Mouse (Mus musculus) heart, adult 9 months (tissue): ENCODE data around the gene Rgs3.
"Not testable (repeated sequence)": the region's sequence is repeated elsewhere in the genome, so short reads cannot be mapped to it uniquely, and the experiment has no call there.

Source experiments
- DNase-seq, 2 experiments: peaks; one replicate each; pipeline ENCODE4 v3.0.0; 2022; ENCODE audit warnings: low spot score in 2 of 2

Rgs3 gene

GRCm38 (mm10) chr4:62551966-62552365 is 7.7 kb upstream of the Rgs3 start:
- DNase-seq, result no peak

- no peak for DNase-seq
These were observed 2.2 kb upstream of the Rgs3 start for GRCm38 (mm10) chr4:62557436-62557835.

DNA sequence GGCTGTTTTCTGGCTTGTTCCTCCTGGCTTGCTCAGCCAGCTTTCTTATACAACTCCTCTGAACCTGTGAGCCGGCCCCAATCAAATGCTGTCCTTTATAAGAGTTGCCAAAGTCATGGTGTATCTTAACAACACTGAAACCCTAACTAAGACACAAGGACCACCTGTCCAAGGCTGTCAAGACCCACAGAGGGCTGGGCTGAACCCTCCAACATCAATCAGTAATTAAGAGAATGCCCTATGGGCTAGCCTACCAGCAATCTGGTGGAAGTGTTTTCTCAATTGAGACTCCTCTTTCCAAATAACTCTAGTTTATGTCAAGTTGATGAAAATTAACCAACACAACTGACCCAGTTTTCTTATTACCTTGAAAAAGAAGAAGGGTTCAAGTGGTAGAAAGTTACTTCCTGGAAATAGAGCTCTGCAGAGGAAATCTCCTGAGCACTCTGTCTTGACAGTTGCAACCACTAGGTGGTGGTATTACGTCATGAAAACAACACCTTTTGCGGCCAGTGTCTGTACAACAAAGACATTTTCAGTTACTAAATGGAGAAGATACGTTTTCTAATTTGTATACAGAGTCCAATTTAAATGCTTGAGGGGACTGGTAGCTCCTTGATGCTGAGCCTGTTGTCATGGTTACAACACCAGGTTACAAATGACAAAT is 1.4 kb downstream of the Rgs3 start:
- DNase-seq, result peak; percentile 39 to 74

- no peak for DNase-seq
These were observed 2.0 kb downstream of the Rgs3 start for GRCm38 (mm10) chr4:62561630-62562001.

GRCm38 (mm10) chr4:62562006-62562405 is 2.4 kb downstream of the Rgs3 start:
- no peak for DNase-seq

DNA sequence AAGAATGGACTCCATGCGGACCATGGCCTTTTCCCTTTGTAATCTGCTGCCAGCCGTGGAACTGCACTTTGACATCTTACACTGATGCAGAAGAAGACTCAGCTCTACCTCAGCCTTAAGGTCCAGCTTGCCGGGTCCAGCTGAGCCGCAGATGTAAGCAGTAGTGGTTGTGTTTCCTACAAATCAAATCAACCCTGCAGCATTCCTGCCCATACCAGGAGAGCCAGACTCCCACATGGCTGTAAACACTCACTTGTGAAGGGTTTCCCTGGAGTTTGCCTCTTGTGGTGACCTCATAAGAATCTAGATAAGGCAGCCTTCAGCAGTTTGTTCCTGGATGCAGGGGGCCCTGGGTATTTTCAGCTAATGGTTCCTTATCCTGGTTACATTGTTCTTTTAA is 6.9 kb downstream of the Rgs3 start:
- no peak for DNase-seq

- no peak for DNase-seq
These were observed 8.0 kb downstream of the Rgs3 start for GRCm38 (mm10) chr4:62567696-62568095.

- DNase-seq, result no peak
These were observed 8.7 kb downstream of the Rgs3 start for GRCm38 (mm10) chr4:62568359-62568758.

DNA sequence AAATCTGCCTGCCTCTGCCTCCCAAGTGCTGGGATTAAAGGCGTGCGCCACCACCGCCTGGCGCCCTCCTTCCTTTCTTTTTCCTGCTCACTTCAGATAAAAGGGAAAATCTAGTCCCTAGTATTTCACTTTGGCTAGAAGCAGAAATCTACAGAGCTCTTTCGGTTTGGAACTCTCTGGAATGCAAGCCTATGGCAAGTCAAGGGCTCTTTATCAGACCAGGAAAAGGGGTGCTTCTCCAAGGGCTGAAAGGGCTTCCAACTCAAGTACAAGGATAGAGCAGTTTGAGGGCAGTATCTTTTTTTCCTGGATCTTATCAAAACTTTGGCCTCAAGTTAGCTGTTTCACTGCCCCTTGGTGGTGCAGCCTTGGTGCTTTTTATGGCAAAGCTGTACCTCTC is 10.0 kb downstream of the Rgs3 start:
- DNase-seq, result no peak

GRCm38 (mm10) chr4:62570029-62570428 is 10.4 kb downstream of the Rgs3 start:
- no peak for DNase-seq

DNA sequence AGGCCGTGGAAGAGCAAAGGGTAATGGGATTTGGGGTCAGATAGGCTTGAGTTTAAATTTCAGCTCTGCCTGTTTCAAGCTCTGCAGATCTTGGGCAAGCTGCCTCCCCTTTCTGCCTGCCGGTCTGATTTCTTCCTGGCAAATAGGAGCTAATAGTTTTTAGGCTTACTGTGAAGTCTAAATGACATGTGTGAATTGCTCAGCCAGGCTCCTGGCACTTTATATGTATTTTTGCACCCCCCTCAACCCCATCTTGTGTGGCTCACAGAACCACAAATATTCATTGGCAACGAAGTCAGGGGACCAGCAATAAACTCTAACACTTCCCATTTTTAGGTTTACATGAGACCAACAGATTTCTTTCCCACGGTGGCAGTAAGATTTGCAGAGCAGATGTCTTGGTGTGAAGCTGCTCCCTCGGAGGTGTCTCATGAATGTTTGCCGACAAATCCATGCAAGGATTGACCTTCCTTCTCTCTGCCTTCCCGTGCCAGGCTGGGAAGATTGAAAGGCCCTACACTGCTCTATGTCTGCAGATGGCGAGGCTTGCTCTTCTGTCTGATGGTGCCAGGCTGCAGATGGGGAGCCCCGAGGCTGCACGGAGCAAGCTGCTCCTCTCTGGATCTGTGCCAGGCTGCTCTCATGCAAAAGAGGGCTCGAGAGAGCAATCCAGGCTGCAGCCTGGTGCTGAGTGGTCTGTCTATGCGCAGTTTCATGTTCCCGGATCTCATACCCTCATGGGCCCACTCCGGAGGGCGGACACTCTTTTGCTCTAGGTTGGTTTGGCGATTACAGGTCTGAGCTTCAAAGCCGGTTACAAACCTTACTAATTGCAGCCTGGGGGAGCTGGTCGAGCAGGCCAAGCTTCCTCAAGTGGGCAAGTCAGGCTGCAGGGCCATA is 23.0 kb downstream of the Rgs3 start:
- no peak for DNase-seq

DNA sequence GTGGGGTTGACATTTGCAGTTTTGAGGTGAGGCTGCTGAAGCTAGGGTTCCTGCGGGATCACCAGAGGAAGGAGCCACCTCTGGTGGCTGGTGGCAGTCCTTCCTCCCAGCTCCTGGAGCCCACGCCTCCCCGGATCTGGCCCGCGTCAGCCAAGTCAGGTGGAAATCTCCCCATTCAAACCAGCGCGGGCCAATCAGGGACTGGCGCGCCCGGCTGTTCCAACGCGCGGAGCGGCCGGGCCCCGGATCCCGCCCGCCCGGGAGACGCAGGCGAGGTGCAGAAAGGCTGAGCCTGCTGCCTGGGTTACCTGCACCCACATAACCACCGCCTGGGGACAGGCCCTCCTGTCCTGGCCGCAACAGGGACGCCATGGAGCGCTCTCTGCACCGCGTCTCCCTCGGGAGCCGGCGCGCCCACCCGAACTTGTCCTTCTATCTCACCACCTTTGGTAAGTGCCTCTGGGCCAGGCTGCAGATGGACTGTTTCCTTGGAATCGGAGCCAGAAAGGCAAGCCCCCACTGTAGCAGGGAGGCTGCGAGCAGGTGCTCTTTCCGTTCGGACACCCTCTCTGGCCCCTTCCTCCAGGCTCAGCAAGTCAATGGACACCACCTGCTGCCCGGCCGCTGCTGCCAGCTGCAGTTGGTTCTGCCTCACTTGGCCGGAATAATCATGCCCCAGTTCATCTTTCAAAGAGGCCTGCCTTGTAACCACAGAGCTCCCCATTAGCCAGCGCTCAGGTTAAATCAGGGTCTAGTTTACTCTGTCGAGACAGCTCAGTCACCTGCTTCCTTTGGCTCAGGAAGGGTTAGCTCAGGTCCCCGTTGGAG is 23.8 kb downstream of the Rgs3 start:
- no peak for DNase-seq

GRCm38 (mm10) chr4:62587067-62587466 is 27.4 kb downstream of the Rgs3 start:
- DNase-seq, result no peak

- DNase-seq, result no peak
These were observed 31.2 kb downstream of the Rgs3 start for GRCm38 (mm10) chr4:62590878-62591277.

DNA sequence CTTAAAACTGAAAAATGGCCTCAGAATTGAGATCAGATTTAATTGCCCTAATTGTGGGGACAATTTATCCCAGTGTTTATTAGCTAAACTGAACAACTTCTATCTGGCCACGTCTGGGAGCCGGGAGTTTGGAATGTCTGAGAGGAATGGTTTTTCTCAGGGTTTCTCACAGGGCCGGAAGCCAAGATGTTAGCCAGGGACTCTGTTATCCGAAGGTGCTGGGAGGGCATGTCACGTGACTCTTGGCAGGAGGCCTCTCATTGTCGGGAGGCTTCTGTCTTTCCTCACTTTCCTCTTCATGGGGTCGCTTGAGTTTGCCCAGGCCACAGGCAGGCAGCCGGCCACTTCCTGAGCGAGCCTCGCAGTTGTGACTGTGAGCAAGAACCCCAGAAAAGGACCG is 31.7 kb downstream of the Rgs3 start:
- DNase-seq, result peak; percentile 61 to 62

- DNase-seq, result not testable (repeated sequence)
These were observed 34.0 kb downstream of the Rgs3 start for GRCm38 (mm10) chr4:62593546-62594240.

DNA sequence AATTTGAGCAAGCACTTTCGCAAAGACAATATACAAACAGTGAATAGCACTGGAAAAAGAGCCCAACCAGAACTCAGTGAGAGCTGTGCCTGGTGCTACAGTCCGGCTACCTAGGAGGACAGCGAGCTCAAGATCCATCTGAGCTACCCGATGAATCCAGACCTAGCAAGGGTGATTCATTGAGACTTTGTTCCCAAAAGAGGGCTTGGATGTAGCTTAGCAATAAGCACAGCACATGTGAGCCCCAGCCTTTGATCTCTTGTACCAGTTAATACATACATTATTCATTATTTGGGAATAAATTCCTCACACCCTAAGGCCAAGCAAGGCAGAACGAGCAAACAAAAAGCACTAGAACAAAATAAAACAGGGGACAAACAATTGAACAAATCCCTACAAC is 34.8 kb downstream of the Rgs3 start:
- no peak for DNase-seq

- peak in 1 of 2 experiments; percentile 47 for DNase-seq
These were observed 36.4 kb downstream of the Rgs3 start for GRCm38 (mm10) chr4:62596051-62596450.

GRCm38 (mm10) chr4:62600549-62600948 is 40.9 kb downstream of the Rgs3 start:
- DNase-seq, result no peak

GRCm38 (mm10) chr4:62603607-62604006 is 44.0 kb downstream of the Rgs3 start:
- DNase-seq, result no peak

DNA sequence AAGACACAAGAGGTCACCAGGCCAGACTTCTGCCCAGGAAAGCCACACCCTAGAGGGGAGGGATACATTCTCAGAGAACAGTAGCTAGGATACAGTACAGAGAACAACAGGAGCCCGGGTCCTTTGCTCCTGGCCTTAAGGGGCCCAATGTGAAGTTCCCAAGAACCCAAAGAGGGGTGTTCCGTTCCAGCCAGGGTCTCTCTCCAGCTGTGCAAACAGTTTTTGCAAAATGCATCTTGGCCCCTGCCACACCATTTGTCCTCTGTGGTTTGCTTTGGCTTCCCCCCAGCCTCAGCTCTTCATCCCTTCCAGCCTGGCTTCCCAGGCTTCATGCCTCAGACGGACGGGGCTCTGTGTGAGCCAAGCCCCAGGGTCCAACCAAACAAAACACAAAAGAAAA is 44.4 kb downstream of the Rgs3 start:
- DNase-seq, result peak in 1 of 2 experiments; percentile 59
